Mouse (Mus musculus) kidney, postnatal 0 days (tissue): ENCODE measurements around the gene Ntmt1. TPM values are rescaled to one million over a fixed set of nuclear protein-coding genes. Genes with fewer than 3 reads are reported as not detected.

Source experiments
- ATAC-seq: fragments of 200-750 bp; cut with Nextera tagmentation; replicated peaks from 2 replicates; pipeline ENCODE4 v1.8.0; 2017; ENCODE audit warnings: low read depth, moderate number of reproducible peaks, moderate TSS enrichment, moderate library complexity; ENCODE audit not compliant: low FRiP score
- DNase-seq: peaks from one replicate; pipeline ENCODE4 v3.0.0-alpha.2; 2016; ENCODE audit warnings: low spot score
- H3K27ac ChIP-seq: fragments of 300-500 bp; sonication (generic); 2 replicates; pipeline ENCODE4 v1.5.1; 2014; ENCODE audit warnings: mild to moderate bottlenecking
- H3K27me3 ChIP-seq: fragments of 300-500 bp; sonication (generic); 2 replicates; pipeline ENCODE4 v1.6.1; 2014; ENCODE audit warnings: low read length, mixed read lengths; ENCODE audit not compliant: insufficient read depth
- H3K36me3 ChIP-seq: fragments of 300-500 bp; sonication (generic); 2 replicates; pipeline ENCODE4 v1.6.1; 2014; ENCODE audit warnings: low read length, mixed read lengths; ENCODE audit not compliant: insufficient read depth
- H3K4me1 ChIP-seq: fragments of 300-500 bp; sonication (generic); replicated peaks from 2 replicates; pipeline ENCODE4 v1.6.1; 2014; ENCODE audit warnings: antibody characterized with exemption, low read length, mixed read lengths; ENCODE audit not compliant: insufficient read depth
- H3K4me2 ChIP-seq: fragments of 300-500 bp; sonication (generic); 2 replicates; pipeline ENCODE4 v1.6.1; 2014; ENCODE audit warnings: mild to moderate bottlenecking, low read length, moderate library complexity, mixed read lengths
- H3K4me3 ChIP-seq: fragments of 300-500 bp; sonication (generic); replicated peaks from 2 replicates; pipeline ENCODE4 v1.5.1; 2014; ENCODE audit warnings: low read depth, low read length
- H3K9ac ChIP-seq: fragments of 300-500 bp; sonication (generic); 2 replicates; pipeline ENCODE4 v1.6.1; 2014; ENCODE audit warnings: low read depth, low read length
- H3K9me3 ChIP-seq: fragments of 300-500 bp; sonication (generic); replicated peaks from 2 replicates; pipeline ENCODE4 v1.6.1; 2016; ENCODE audit warnings: low read length, inconsistent platforms, mixed read lengths
- CTCF ChIP-seq: IDR thresholded peaks from 2 replicates; pipeline ENCODE4 v1.5.1; 2016; ENCODE audit warnings: antibody characterized with exemption, low read depth, mild to moderate bottlenecking, moderate library complexity
- WGBS: fragments of 180-500 bp; shearing (Covaris S2); extraction: QIAGEN DNeasy Blood & Tissue Kit; methylation state at CpG from one replicate; pipeline ENCODE4 v1.1.7; 2014; 5-methylcytosine and 5-hydroxymethylcytosine counted together
- polyA plus RNA-seq: library from polyadenylated mRNA; unstranded; fragments of >200 nt; fragmentation: Nextera tagmentation; extraction: Ambion mirVana; gene quantifications from 2 replicates; pipeline ENCODE4 v1.2.1, GENCODE M21; 2015

Gene Ntmt1
- polyA plus RNA-seq, 1 experiment from 2014 or later: 77.4 TPM

DNA sequence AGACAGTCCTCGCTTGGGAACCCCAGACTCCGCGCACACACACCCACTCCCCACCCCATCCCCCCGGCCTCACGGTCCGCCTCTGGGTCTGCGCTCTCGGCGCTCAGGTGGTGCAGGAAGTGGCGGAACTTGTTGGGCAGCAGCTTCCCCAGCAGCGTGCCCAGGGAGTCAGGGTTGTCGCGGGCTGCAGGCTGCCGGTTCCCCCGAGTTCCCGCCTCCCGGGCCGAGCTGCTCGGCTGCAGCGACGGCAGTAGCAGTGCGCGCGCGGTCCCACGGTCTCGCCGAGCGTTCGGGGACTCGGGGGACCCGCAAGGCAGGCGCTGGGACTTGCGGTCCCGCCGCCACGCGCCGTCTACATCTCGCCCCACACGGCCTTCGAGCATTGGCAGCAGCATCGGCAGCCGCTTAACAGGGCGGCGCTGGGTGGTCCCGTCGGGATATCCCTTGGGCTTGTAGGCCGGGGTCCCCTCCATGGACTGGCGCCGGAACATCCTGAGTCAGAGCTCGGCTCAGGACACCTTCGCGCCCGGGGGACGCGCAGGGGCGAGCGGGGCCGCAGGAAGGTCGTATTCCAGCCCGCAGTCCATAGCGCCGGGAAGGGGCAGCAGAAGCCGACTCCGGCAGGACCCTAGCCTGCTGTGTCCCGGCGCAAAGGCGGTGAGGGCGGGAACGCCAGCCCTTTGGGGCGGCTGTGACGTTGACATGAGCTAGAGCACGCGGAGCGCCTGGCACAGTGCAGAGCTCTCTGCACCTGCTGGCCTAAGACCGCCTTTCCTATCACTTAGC is 6.4 kb upstream of the Ntmt1 start:
- under 1% methylated on average over 77 of the region's 77 CpGs for WGBS

GRCm38 (mm10) chr2:30803604-30804003 is 4.0 kb upstream of the Ntmt1 start, which contains the start of gene 1700001O22Rik:
Gene 1700001O22Rik (minus strand): TSS chr2:30803661.
- H3K36me3 ChIP-seq: no peaks in the 10 kb centered on the region
- no peak within 1 kb of the TSS for H3K9ac ChIP-seq
- ATAC-seq (no peak), DNase-seq (no peak)
- WGBS: 85% methylated on average over 3 of the region's 3 CpGs
- H3K27ac ChIP-seq: no peak within 1 kb of the TSS
- no peak for TF ChIP-seq CTCF
- peaks cover 13% of the 10 kb centered on the region; the same call in 1 of the 2 replicates for H3K4me1 ChIP-seq
- no peak within 1 kb of the TSS for H3K4me2 ChIP-seq
- no peaks in the 10 kb centered on the region for H3K9me3 ChIP-seq
- no peaks in the 10 kb centered on the region for H3K27me3 ChIP-seq
- no peak within 1 kb of the TSS for H3K4me3 ChIP-seq

More for the DNA sequence above, 6.4 kb upstream of the Ntmt1 start:
- Histone ChIP-seq H3K9ac (peak overlapping the region; percentile 66), H3K27me3 (no peaks in the 10 kb centered on the region), H3K36me3 (no peaks in the 10 kb centered on the region), H3K4me1 (peaks cover 13% of the 10 kb centered on the region), H3K27ac (no peak overlapping the region), H3K9me3 (no peaks in the 10 kb centered on the region), H3K4me3 (peak overlapping the region; percentile 44), H3K4me2 (peak overlapping the region; percentile 91)
- DNase-seq (peak; percentile 43), ATAC-seq (peak; percentile 44; the same call in 1 of the 2 replicates)
- no peak for TF ChIP-seq CTCF

- Histone ChIP-seq H3K9me3 (no peaks in the 10 kb centered on the region), H3K4me2 (no peak overlapping the region), H3K27me3 (no peaks in the 10 kb centered on the region), H3K9ac (no peak overlapping the region), H3K27ac (no peak overlapping the region), H3K36me3 (no peaks in the 10 kb centered on the region), H3K4me3 (no peak overlapping the region), H3K4me1 (peaks cover 22% of the 10 kb centered on the region; the same call in 1 of the 2 replicates)
- DNase-seq: no peak
- no peak for ATAC-seq
- WGBS: 95% methylated on average over 2 of the region's 2 CpGs
- TF ChIP-seq CTCF: no peak
Observed at GRCm38 (mm10) chr2:30805983-30806382, 1.6 kb upstream of the Ntmt1 start.

- no peaks in the 10 kb centered on the region for H3K27me3 ChIP-seq
- no peak for TF ChIP-seq CTCF
- H3K9me3 ChIP-seq: no peaks in the 10 kb centered on the region
- peak overlapping the region; percentile 84 for H3K4me2 ChIP-seq
- ATAC-seq (no peak; the same call in 1 of the 2 replicates), DNase-seq (no peak)
- peak overlapping the region; percentile 59 for H3K9ac ChIP-seq
- no peaks in the 10 kb centered on the region for H3K36me3 ChIP-seq
- H3K27ac ChIP-seq: peak overlapping the region; percentile 64
- 9% methylated on average over 28 of the region's 28 CpGs for WGBS
- H3K4me1 ChIP-seq: 0 out of 2 replicates have a peak, but pooled peaks cover 15% of the 10 kb centered on the region
- peak overlapping the region; percentile 66 for H3K4me3 ChIP-seq
Observed at GRCm38 (mm10) chr2:30807147-30807647, 429 bp upstream of the Ntmt1 start.

DNA sequence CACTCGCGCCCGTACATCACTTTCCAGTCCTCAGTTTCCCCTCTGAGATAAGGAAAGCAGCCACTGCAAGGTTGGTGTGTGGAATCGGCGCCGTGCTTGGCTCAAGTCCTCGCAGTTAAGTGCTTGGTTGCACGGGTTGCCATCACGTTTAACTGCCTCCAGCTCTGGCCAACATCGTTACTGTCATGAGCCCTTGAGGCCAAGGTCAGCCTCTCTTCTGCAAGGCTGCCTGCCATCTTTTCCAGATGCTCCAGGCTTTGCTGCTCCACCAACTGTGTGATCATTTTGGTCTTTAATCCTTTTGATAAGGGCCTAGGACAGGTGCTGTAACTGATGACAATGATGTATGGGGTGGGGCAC is 650 bp downstream of the Ntmt1 start:
- no peak for ATAC-seq

DNA sequence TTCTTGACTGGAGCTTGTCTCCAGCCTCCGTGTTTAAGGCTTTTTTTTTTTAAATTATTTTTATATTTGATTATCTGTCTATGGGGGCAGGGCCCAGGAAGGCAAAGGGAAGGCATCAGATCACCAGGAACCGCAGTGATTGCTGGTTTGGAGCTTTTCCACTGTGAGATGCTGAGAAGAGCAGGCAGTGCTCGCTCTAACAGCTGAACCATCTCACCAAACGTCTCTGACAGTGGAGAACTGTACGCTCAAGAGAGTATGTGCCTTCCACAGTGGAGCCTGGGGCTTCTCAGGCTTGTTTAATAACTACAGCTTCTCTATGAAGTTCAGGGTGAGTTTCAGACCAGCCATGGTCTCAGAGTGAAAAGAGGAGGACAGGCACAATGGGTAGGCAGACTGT is 1.9 kb downstream of the Ntmt1 start:
- WGBS: 45% methylated on average over 5 of the region's 5 CpGs
- peaks cover under 1% of the 10 kb centered on the region; the same call in 1 of the 2 replicates for H3K36me3 ChIP-seq
- no peak for TF ChIP-seq CTCF
- H3K27ac ChIP-seq: no peak overlapping the region
- H3K4me2 ChIP-seq: peak overlapping the region; percentile 19
- H3K9me3 ChIP-seq: no peaks in the 10 kb centered on the region
- no peak for ATAC-seq
- 0 out of 2 replicates have a peak, but pooled peaks cover 15% of the 10 kb centered on the region for H3K4me1 ChIP-seq
- DNase-seq: no peak
- H3K9ac ChIP-seq: no peak overlapping the region
- no peaks in the 10 kb centered on the region for H3K27me3 ChIP-seq
- H3K4me3 ChIP-seq: peak overlapping the region; percentile 7; the same call in 1 of the 2 replicates

More for the DNA sequence above, 650 bp downstream of the Ntmt1 start:
- Histone ChIP-seq H3K4me1 (0 out of 2 replicates have a peak, but pooled peaks cover 15% of the 10 kb centered on the region), H3K9ac (peak overlapping the region; percentile 84), H3K36me3 (no peaks in the 10 kb centered on the region; the same call in 1 of the 2 replicates), H3K27me3 (no peaks in the 10 kb centered on the region), H3K4me2 (peak overlapping the region; percentile 84), H3K27ac (peak overlapping the region; percentile 83), H3K4me3 (peak overlapping the region; percentile 66), H3K9me3 (no peaks in the 10 kb centered on the region)
- no peak for DNase-seq
- no peak for TF ChIP-seq CTCF
- 3% methylated on average over 10 of the region's 10 CpGs for WGBS
